Mouse (Mus musculus) small intestine, adult 2 months (tissue): Measurements from ENCODE around the gene Speg. TPM values are rescaled to one million over a fixed set of nuclear protein-coding genes. Genes with fewer than 3 reads are reported as not detected.

ENCODE experiments used
- H3K27ac ChIP-seq: fragments of 200-500 bp; 2 replicates; pipeline ENCODE4 v1.5.1; 2012; ENCODE audit warnings: low read depth, low read length, control low read depth, inconsistent platforms; ENCODE audit not compliant: insufficient read depth
- H3K27me3 ChIP-seq: fragments of 200-500 bp; 2 replicates; pipeline ENCODE4 v1.6.1; 2012; ENCODE audit warnings: mild to moderate bottlenecking, moderate library complexity, low read length, inconsistent platforms; ENCODE audit not compliant: control insufficient read depth, insufficient read depth
- H3K36me3 ChIP-seq: fragments of 200-500 bp; 2 replicates; pipeline ENCODE4 v1.6.1; 2012; ENCODE audit warnings: mild to moderate bottlenecking, low read length, control low read depth, inconsistent platforms; ENCODE audit not compliant: control insufficient read depth, insufficient read depth
- H3K4me1 ChIP-seq: fragments of 200-500 bp; 2 replicates; pipeline ENCODE4 v1.6.1; 2012; ENCODE audit warnings: low read length, inconsistent platforms, mixed read lengths; ENCODE audit not compliant: control insufficient read depth, insufficient read depth, insufficient read length
- H3K4me3 ChIP-seq: fragments of 200-500 bp; 2 replicates; pipeline ENCODE4 v1.5.1; 2012; ENCODE audit warnings: low read depth, mild to moderate bottlenecking, control low read depth, inconsistent platforms, low read length, moderate library complexity
- CTCF ChIP-seq: fragments of 200-500 bp; IDR thresholded peaks from 2 replicates; pipeline ENCODE4 v1.5.1; 2012; ENCODE audit warnings: low read depth, mild to moderate bottlenecking, control low read depth, inconsistent platforms, low read length, moderate library complexity, mixed read lengths; ENCODE audit not compliant: insufficient replicate concordance, insufficient read length; ENCODE audit errors: extremely low read depth
- POLR2A ChIP-seq: fragments of 200-500 bp; IDR thresholded peaks from 2 replicates; pipeline ENCODE4 v1.6.1; 2012; ENCODE audit warnings: low read depth, mild to moderate bottlenecking, control low read depth, inconsistent platforms, low read length, moderate library complexity
- WGBS: fragments of 180-500 bp; shearing (Covaris S2); methylation state at CpG from one replicate; pipeline ENCODE4 v1.1.7; 2018; 5-methylcytosine and 5-hydroxymethylcytosine counted together
- polyA plus RNA-seq: library from polyadenylated mRNA; depleted of rRNA; stranded (reverse); fragments of >200 nt; gene quantifications from 2 replicates; pipeline ENCODE4 v1.2.3, GENCODE M21; 2012; rRNA removed

Gene Speg
- polyA plus RNA-seq = 21.5 and 23.2 TPM in 2 replicates

DNA sequence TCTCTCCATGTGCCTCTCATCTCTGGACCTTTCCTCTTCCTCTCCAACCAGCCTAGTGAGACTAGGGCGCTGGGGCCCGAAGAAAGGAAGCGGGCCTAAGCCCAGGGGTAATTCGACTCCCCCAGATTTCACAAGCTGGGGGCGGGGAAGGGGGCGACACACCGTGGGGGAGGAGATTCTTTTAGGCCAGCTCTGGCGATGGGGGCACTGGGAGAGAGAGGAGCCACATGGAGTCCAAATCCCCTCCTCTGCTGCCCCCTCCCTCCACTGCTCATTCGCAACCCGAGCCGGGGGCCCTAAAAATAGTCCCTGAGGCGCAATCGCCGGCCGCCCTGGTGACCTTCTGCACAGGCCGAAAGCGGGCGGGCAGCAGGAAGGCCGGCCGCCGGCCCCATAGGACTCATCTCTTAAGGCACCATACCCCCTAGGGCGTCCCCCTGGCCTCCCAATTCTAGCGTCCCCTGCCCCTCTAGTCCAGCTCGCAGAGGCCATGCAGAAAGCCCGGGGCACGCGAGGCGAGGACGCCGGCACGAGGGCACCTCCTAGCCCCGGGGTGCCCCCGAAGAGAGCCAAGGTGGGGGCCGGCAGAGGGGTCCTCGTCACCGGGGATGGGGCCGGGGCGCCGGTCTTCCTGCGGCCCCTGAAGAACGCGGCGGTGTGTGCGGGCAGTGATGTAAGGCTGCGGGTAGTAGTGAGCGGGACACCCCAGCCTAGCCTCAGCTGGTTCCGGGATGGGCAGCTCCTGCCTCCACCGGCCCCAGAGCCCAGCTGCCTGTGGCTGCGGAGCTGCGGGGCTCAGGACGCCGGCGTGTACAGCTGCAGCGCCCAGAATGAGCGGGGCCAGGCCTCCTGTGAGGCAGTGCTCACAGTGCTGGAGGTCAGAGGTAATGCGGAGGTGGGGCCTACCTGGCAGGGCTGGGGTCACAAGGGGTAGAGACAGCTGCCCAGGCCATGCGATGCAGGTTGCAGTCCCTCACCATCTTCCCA is at the start of gene Speg:
TSS of gene Speg (plus strand) at position 348 of the 987 bp plus-strand sequence.
- H3K27ac ChIP-seq = no peak within 1 kb of the TSS
- peaks cover 4% of the 10 kb centered on the region; the same call in 1 of the 2 replicates for H3K27me3 ChIP-seq
- H3K4me3 ChIP-seq = no peak within 1 kb of the TSS
- H3K4me1 ChIP-seq = peaks cover 2% of the 10 kb centered on the region; the same call in 1 of the 2 replicates
- H3K36me3 ChIP-seq = no peaks in the 10 kb centered on the region
- no peak for TF ChIP-seq CTCF
- TF ChIP-seq POLR2A = no peak
- WGBS = 34% methylated on average over 57 of the region's 57 CpGs

- TF ChIP-seq POLR2A = no peak
- no peak for TF ChIP-seq CTCF
- Histone ChIP-seq H3K27me3 (no peaks in the 10 kb centered on the region), H3K4me3 (no peak overlapping the region), H3K4me1 (peaks cover 2% of the 10 kb centered on the region; the same call in 1 of the 2 replicates), H3K27ac (no peak overlapping the region), H3K36me3 (no peaks in the 10 kb centered on the region)
Measured at GRCm38 (mm10) chr1:75327461-75327860, 47.6 kb upstream of the Speg start.

- H3K4me3 ChIP-seq = no peak overlapping the region
- no peaks in the 10 kb centered on the region for H3K27me3 ChIP-seq
- H3K36me3 ChIP-seq = no peaks in the 10 kb centered on the region
- whole genome bisulfite sequencing = 74% methylated on average over 1 of the region's 1 CpGs
- TF ChIP-seq CTCF (no peak), POLR2A (no peak)
- peaks cover 3% of the 10 kb centered on the region; the same call in 1 of the 2 replicates for H3K4me1 ChIP-seq
- no peak overlapping the region for H3K27ac ChIP-seq
Measured at GRCm38 (mm10) chr1:75331271-75331670, 43.8 kb upstream of the Speg start.

GRCm38 (mm10) chr1:75336461-75336860 is 38.6 kb upstream of the Speg start:
- no peak overlapping the region for H3K4me3 ChIP-seq
- H3K27me3 ChIP-seq = no peaks in the 10 kb centered on the region
- no peak for TF ChIP-seq POLR2A
- peak; percentile 48; the same call in 1 of the 2 replicates for TF ChIP-seq CTCF
- H3K4me1 ChIP-seq = peaks cover 18% of the 10 kb centered on the region
- 33% methylated on average over 3 of the region's 3 CpGs for WGBS
- H3K27ac ChIP-seq = no peak overlapping the region
- H3K36me3 ChIP-seq = no peaks in the 10 kb centered on the region

DNA sequence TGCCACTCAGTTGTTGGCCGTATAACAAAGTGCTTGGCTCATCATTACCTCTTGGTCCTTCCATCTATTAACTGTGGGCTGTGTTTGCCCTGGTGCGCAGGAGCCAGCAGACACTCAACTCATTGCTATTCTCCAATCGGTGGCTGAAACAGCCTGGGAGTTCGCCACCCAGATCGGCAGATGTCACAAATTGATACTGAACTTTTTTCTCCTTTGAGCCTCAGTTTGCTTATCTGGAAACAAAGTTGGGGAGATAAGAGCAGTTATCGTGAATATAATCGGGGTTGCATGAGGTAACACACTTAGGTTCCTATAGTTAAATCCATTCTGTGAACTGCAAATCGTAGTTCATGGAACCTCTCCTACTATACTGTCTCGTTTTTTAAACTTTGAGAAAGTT is 38.0 kb upstream of the Speg start:
- no peaks in the 10 kb centered on the region for H3K36me3 ChIP-seq
- H3K4me1 ChIP-seq = peaks cover 18% of the 10 kb centered on the region
- no peak overlapping the region for H3K4me3 ChIP-seq
- H3K27me3 ChIP-seq = no peaks in the 10 kb centered on the region
- no peak overlapping the region for H3K27ac ChIP-seq
- WGBS = 44% methylated on average over 9 of the region's 9 CpGs
- TF ChIP-seq CTCF = no peak
- no peak for TF ChIP-seq POLR2A

- no peaks in the 10 kb centered on the region for H3K27me3 ChIP-seq
- H3K4me3 ChIP-seq = no peak overlapping the region
- peaks cover 18% of the 10 kb centered on the region for H3K4me1 ChIP-seq
- 9% methylated on average over 11 of the region's 11 CpGs for WGBS
- H3K27ac ChIP-seq = peak overlapping the region; percentile 32; the same call in 1 of the 2 replicates
- TF ChIP-seq POLR2A = no peak
- no peak for TF ChIP-seq CTCF
- H3K36me3 ChIP-seq = no peaks in the 10 kb centered on the region
Measured at GRCm38 (mm10) chr1:75338091-75338694, 36.9 kb upstream of the Speg start.

DNA sequence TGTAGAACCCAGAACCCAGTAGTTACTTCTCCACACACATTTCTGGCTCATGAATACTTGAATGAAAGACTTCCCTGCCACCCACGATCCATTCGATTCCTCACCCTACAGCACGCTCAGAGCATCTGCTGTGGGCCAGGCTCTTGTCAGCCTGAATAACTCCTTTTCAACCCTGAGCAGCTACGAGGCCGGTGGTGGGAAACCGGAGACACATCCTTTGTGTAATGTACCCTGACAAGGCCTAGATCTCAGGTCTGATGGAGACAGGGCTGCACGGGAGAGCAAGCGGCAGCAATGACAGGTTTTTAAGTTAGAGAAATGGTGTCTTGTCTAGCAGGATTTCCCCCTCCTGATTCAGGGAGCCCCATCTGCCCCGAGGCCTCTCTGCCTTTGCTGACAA is 35.8 kb upstream of the Speg start:
- no peaks in the 10 kb centered on the region for H3K27me3 ChIP-seq
- TF ChIP-seq POLR2A (no peak), CTCF (no peak)
- 80% methylated on average over 9 of the region's 9 CpGs for WGBS
- H3K4me3 ChIP-seq = no peak overlapping the region
- no peaks in the 10 kb centered on the region for H3K36me3 ChIP-seq
- peaks cover 18% of the 10 kb centered on the region for H3K4me1 ChIP-seq
- no peak overlapping the region for H3K27ac ChIP-seq
